Comparison of ENCODE assay signal across 8 mouse cellular contexts in the genomic region with DNA sequence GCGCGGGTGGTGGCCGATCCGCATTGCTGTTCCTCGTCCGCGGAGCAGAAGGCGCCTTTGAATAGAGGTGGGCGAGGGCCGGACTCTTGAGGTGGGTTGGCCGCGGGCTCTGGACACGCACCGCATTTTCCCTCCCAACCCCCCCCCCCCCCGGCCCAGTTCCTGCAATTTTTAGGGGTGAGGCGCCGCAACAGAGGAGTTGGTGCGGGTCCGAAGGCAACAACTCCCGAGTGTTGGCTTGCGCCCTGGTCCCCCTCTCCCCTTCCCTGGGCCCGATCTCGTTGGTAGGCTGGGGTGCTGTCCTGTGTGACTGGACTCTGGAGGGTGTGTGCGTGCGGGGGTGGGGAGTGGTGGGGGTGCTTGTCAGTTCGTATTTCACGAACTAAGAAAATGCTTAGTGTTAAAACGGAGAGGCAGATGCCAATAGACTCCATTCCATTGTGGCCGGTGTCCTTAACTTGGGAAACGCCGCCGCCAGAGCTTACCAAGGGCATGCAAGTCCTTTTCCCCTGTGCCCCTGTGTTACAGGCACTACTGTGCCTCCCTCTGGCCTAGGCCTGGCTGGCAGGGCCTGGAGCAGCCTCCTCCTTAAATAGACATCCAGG. TPM values are rescaled to one million over a fixed set of nuclear protein-coding genes. Genes with fewer than 3 reads are reported as not detected.
DNase-seq lines count a peak whose midpoint lies in the region; ATAC-seq and TF ChIP-seq lines count a peak whose summit lies in the region.

No protein-coding gene starts in this region.

- DNase-seq in ES-E14 (ENCODE audit: low read depth, low spot score) = no peak
- peak; percentile 30 to 46 for DNase-seq in adrenal gland, postnatal 4 days (ENCODE audit: low spot score in 2 of 2)
- DNase-seq in forebrain, embryonic 10.5 days (ENCODE audit: extremely low spot score, low spot score) = peak; percentile 60
- peak; percentile 88 for DNase-seq in heart, postnatal 0 days (ENCODE audit: low spot score)
- DNase-seq in kidney, postnatal 36 days = peak; percentile 72 to 75
- peak; percentile 56 for DNase-seq in lung, postnatal 36 days
- DNase-seq in right cerebral cortex, postnatal 25 days = peak; percentile 17

- no peaks in the 10 kb centered on the region; the same call in 1 of the 2 replicates for H3K36me3 ChIP-seq in ES-E14 (ENCODE audit: control insufficient read depth, insufficient read depth, low read length, poor library complexity, severe bottlenecking)
- H3K36me3 ChIP-seq in forebrain, embryonic 10.5 days (replicated peaks) = peaks cover 31% of the 10 kb centered on the region
- no peaks in the 10 kb centered on the region for H3K36me3 ChIP-seq in heart, postnatal 0 days (replicated peaks; ENCODE audit: control insufficient read depth, insufficient read depth, low read length)

- peak overlapping the region; percentile 93 for H3K9ac ChIP-seq in ES-E14 (ENCODE audit: insufficient read depth, low read depth, low read length, poor library complexity, severe bottlenecking)
- peak overlapping the region; percentile 100 for H3K9ac ChIP-seq in heart, postnatal 0 days (replicated peaks; ENCODE audit: low read depth, low read length)

- 0% methylated on average over 30 of the region's 32 CpGs for WGBS in forebrain, embryonic 10.5 days
- WGBS in heart, postnatal 0 days = under 1% methylated on average over 28 of the region's 32 CpGs

- TF ChIP-seq EP300 in heart, postnatal 0 days (IDR thresholded peaks at IDR 0.05; ENCODE audit: low read depth) = no peak

- TF ChIP-seq CTCF in heart, postnatal 0 days (IDR thresholded peaks at IDR 0.05; ENCODE audit: low read depth) = peak; percentile 26; the same call in 1 of the 2 replicates

- peak overlapping the region; percentile 20; the same call in 1 of the 2 replicates for H3K27ac ChIP-seq in ES-E14 (ENCODE audit: insufficient read depth, low read depth, low read length, poor library complexity, severe bottlenecking)
- peak overlapping the region; percentile 99 for H3K27ac ChIP-seq in forebrain, embryonic 10.5 days
- peak overlapping the region; percentile 99 for H3K27ac ChIP-seq in heart, postnatal 0 days (ENCODE audit: low read depth)

- no peaks in the 10 kb centered on the region for H3K27me3 ChIP-seq in forebrain, embryonic 10.5 days (ENCODE audit: poor library complexity, severe bottlenecking)
- H3K27me3 ChIP-seq in heart, postnatal 0 days (ENCODE audit: control insufficient read depth, insufficient read depth, low read length) = no peaks in the 10 kb centered on the region

- H3K4me3 ChIP-seq in ES-E14 (ENCODE audit: insufficient read depth in 1 of 2, low read depth in 1 of 2, low read length in 2 of 2, poor library complexity in 1 of 2, severe bottlenecking in 1 of 2) = peak overlapping the region; percentile 73 to 95
- H3K4me3 ChIP-seq in forebrain, embryonic 10.5 days = peak overlapping the region; percentile 84
- H3K4me3 ChIP-seq in heart, postnatal 0 days (ENCODE audit: low read depth, low read length) = peak overlapping the region; percentile 94

- peaks cover 6 to 16% of the 10 kb centered on the region in 2 experiments for H3K4me1 ChIP-seq in ES-E14 (ENCODE audit: control insufficient read depth in 2 of 2, insufficient read depth in 2 of 2, low read length in 2 of 2, poor library complexity in 1 of 2)
- peaks cover 44% of the 10 kb centered on the region for H3K4me1 ChIP-seq in forebrain, embryonic 10.5 days
- H3K4me1 ChIP-seq in heart, postnatal 0 days (ENCODE audit: control insufficient read depth, insufficient read depth) = peaks cover 21% of the 10 kb centered on the region

- in situ Hi-C loops in ES-E14 (cut with MboI; ENCODE audit: low sequenced_read_pairs in 2 of 2, unreplicated experiment in 2 of 2) = no loop called here

- H3K4me2 ChIP-seq in heart, postnatal 0 days (ENCODE audit: low read depth, low read length) = peak overlapping the region; percentile 78

- peak; percentile 62 for ATAC-seq in heart, postnatal 0 days (ENCODE audit: insufficient read depth, low read depth)
- no peak for ATAC-seq in monocyte, adult 5-6 weeks (replicated peaks; ENCODE audit: insufficient number of reproducible peaks, low FRiP score, low TSS enrichment, poor library complexity, severe bottlenecking)

- no peaks in the 10 kb centered on the region for H3K9me3 ChIP-seq in ES-E14 (ENCODE audit: control insufficient read depth, insufficient read depth, low read depth, low read length)
- H3K9me3 ChIP-seq in forebrain, embryonic 10.5 days = no peaks in the 10 kb centered on the region
- H3K9me3 ChIP-seq in heart, postnatal 0 days (replicated peaks; ENCODE audit: control insufficient read depth, low read length) = no peaks in the 10 kb centered on the region

TF ChIP-seq in ES-E14, 5 proteins besides CTCF, POLR2A, EP300 and RAD21:
- TF ChIP-seq HCFC1 (IDR thresholded peaks at IDR 0.05; ENCODE audit: borderline replicate concordance, insufficient read depth, low read length) = no peak
- TF ChIP-seq ZC3H11A (IDR thresholded peaks at IDR 0.05; ENCODE audit: borderline replicate concordance, low read depth, low read length) = no peak
- no peak for TF ChIP-seq ZNF384 (IDR thresholded peaks at IDR 0.05; ENCODE audit: low read depth, low read length)
- TF ChIP-seq CHD2 (IDR thresholded peaks at IDR 0.05; ENCODE audit: low read depth, low read length) = no peak
- TF ChIP-seq MAFK (IDR thresholded peaks at IDR 0.05; ENCODE audit: insufficient read depth, low read depth, low read length) = no peak
TF ChIP-seq in ES-E14: peak in this region for 0.

RNA-seq across cellular contexts. Expression of gene Atxn2, which starts 1.9 kb away (rescaled TPM):
- total RNA-seq in ES-E14 (2012; rRNA removed) = 45.2 and 58.0 TPM in 2 replicates
- total RNA-seq in adrenal gland, postnatal 4 days (2021) = 100 to 1,000 TPM; 191 to 216 TPM
- polyA plus RNA-seq in forebrain, embryonic 10.5 days (2016; fragmentation: Nextera tagmentation; extraction: Ambion mirVana) = 41.0 and 41.1 TPM in 2 replicates
- total RNA-seq in heart, postnatal 0 days (2014; rRNA removed; ENCODE audit: low replicate concordance) = 41.2 and 53.7 TPM in 2 replicates
- polyA plus RNA-seq in heart, postnatal 0 days (2015; fragmentation: Nextera tagmentation; extraction: Ambion mirVana) = 36.8 and 41.7 TPM in 2 replicates
- total RNA-seq in monocyte, adult 5-6 weeks (2017) = 24.4 to 49.0 TPM (median 40.7 TPM) in 3 replicates

RNA-seq across cellular contexts. Expression of gene Brap, which starts 52.7 kb away (rescaled TPM):
- total RNA-seq in ES-E14 (2012; rRNA removed) = 24.2 and 31.8 TPM in 2 replicates
- 10 to 100 TPM; 52.8 to 54.4 TPM for total RNA-seq in adrenal gland, postnatal 4 days (2021)
- 33.9 and 39.7 TPM in 2 replicates for polyA plus RNA-seq in forebrain, embryonic 10.5 days (2016; fragmentation: Nextera tagmentation; extraction: Ambion mirVana)
- 32.9 and 38.0 TPM in 2 replicates for total RNA-seq in heart, postnatal 0 days (2014; rRNA removed; ENCODE audit: low replicate concordance)
- polyA plus RNA-seq in heart, postnatal 0 days (2015; fragmentation: Nextera tagmentation; extraction: Ambion mirVana) = 20.7 and 23.2 TPM in 2 replicates
- 109 to 124 TPM (median 113 TPM) in 3 replicates for total RNA-seq in monocyte, adult 5-6 weeks (2017)

RNA-seq across cellular contexts. Expression of gene Acad10, which starts 52.7 kb away (rescaled TPM):
- 14.0 and 24.4 TPM in 2 replicates for total RNA-seq in ES-E14 (2012; rRNA removed)
- 10 to 100 TPM; 19.8 to 22.4 TPM for total RNA-seq in adrenal gland, postnatal 4 days (2021)
- 2.0 TPM in 2 replicates for polyA plus RNA-seq in forebrain, embryonic 10.5 days (2016; fragmentation: Nextera tagmentation; extraction: Ambion mirVana)
- total RNA-seq in heart, postnatal 0 days (2014; rRNA removed; ENCODE audit: low replicate concordance) = 3.7 and 6.1 TPM in 2 replicates
- polyA plus RNA-seq in heart, postnatal 0 days (2015; fragmentation: Nextera tagmentation; extraction: Ambion mirVana) = 1.8 and 2.2 TPM in 2 replicates
- 1.7 to 3.4 TPM (median 2.6 TPM) in 3 replicates for total RNA-seq in monocyte, adult 5-6 weeks (2017)

Comparison
In these comparisons a context has a peak if more than half of its experiments do, and no peak if none do; other contexts are left out.
1. H3K27ac ChIP-seq: peak in every context shown above with its lines; median percentile 99 in forebrain, embryonic 10.5 days; 99 in heart, postnatal 0 days; 20 in ES-E14.